Comparison of ENCODE assay signal across 16 mouse cellular contexts in the genomic region with DNA sequence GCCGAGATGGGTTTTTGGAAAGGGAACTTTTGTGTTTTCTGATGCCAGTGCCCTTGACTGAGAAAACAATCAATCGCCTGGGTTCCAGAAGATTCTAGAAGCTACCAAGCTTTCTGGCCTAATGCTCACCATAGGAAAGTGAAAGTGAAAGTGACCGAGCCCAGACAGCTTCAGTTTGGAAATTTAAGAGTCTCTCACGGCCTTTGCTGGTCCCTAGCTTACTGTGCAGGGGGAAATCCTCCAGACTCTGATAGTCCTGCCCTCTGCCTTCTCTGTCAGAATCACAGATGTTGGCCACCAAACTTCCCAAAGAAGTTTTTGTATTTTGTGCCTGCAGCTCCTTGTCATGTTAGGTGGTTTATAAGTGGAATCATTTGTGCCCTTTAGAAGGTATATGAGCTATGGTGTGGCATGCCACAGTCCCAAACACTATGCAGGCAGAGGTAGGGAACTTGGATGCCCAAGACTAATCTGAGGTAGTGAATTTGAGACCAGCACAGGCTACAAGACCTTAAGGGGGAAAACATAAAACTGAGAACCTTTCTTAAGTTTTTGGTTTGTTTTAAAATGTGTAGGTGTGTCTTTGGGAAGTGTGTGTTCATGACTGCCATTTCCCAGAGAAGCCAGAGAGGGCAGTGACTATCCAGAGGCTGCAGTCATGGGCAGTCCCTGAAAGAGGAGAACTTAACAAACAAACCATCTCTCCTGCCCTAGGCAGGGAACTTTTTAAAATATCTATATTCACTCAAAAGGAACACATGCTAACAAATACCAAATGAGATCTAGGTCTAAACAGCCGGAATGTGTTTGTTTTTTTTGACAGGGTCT. TPM values are rescaled to one million over a fixed set of nuclear protein-coding genes. Genes with fewer than 3 reads are reported as not detected.
DNase-seq lines count a peak whose midpoint lies in the region; ATAC-seq and TF ChIP-seq lines count a peak whose summit lies in the region.
"Had no signal": no experiment of that assay in that cellular context is flagged by ENCODE, and none has a peak within 500 bp of the region (broad histone marks: within the 10 kb centered on the region; RNA-seq: fewer than 3 reads in every experiment).

No protein-coding gene starts in this region.

- TF ChIP-seq POLR2A in bone marrow, adult 2 months (IDR thresholded peaks at IDR 0.05; ENCODE audit: borderline replicate concordance, control insufficient read depth, low read depth, low read length), result no peak

- H3K4me1 ChIP-seq in bone marrow, adult 2 months (ENCODE audit: control insufficient read depth, insufficient read depth, low read length), result no peaks in the 10 kb centered on the region
- H3K4me1 ChIP-seq: embryonic facial prominence, embryonic 15.5 days; intestine, embryonic 15.5 days had no signal

- no peak overlapping the region for H3K27ac ChIP-seq in layer of hippocampus, adult 2 months
- no peak overlapping the region for H3K27ac ChIP-seq in bone marrow, adult 2 months (ENCODE audit: control insufficient read depth, insufficient read depth, low read depth, low read length, poor library complexity)
- H3K27ac ChIP-seq: embryonic facial prominence, embryonic 15.5 days; intestine, embryonic 15.5 days; limb, embryonic 13.5 days; midbrain, embryonic 13.5 days had no signal

- DNase-seq in layer of hippocampus, adult 2 months (ENCODE audit: low spot score in 2 of 2), result no peak
- no peak for DNase-seq in layer of hippocampus, adult 11-12 months (ENCODE audit: low spot score)
- DNase-seq in CD4-positive helper T cell, adult 2 months (ENCODE audit: low read depth, low spot score), result peak; percentile 66
- DNase-seq in right cerebral cortex, postnatal 10 days (ENCODE audit: low spot score in 2 of 2), result no peak
- no peak for DNase-seq in frontal cortex, adult 2 months (ENCODE audit: extremely low spot score in 1 of 2, low spot score in 1 of 2)
- no peak for DNase-seq in cerebellum, postnatal 14 days
- DNase-seq: adrenal gland, postnatal 36 days; cerebellum, adult 9-10 months had no signal

- peak; percentile 72 for ATAC-seq in megakaryocyte progenitor cell, adult 5-6 weeks (replicated peaks; ENCODE audit: poor library complexity)
- ATAC-seq: intestine, embryonic 15.5 days; midbrain, embryonic 13.5 days had no signal

- WGBS in bone marrow, adult 2 months, result 52% methylated on average over 5 of the region's 5 CpGs

- TF ChIP-seq CTCF in layer of hippocampus, adult 2 months (conservative IDR thresholded peaks at IDR 0.05), result peak; percentile 23
- no peak for TF ChIP-seq CTCF in bone marrow, adult 2 months (IDR thresholded peaks at IDR 0.05; ENCODE audit: control insufficient read depth, insufficient read depth, low read length)

- no peak overlapping the region for H3K4me3 ChIP-seq in layer of hippocampus, adult 2 months
- peak overlapping the region; percentile 29 for H3K4me3 ChIP-seq in bone marrow, adult 2 months (replicated peaks; ENCODE audit: control insufficient read depth, low read depth, low read length)
- H3K4me3 ChIP-seq: embryonic facial prominence, embryonic 15.5 days; intestine, embryonic 15.5 days; limb, embryonic 13.5 days; midbrain, embryonic 13.5 days had no signal

RNA-seq across cellular contexts. Expression of gene Tuba3b, which starts 1.1 kb away (rescaled TPM):
- total RNA-seq in layer of hippocampus, adult 2 months (2021), result not detected
- not detected in 2 replicates for polyA plus RNA-seq in bone marrow, adult 2 months (2011; ENCODE audit: insufficient read depth, insufficient read length, low replicate concordance, missing spikeins)
- not detected in 2 replicates for total RNA-seq in megakaryocyte progenitor cell, adult 5-6 weeks (2015)
- total RNA-seq in megakaryocyte progenitor cell, adult 5-6 weeks (2017), result not detected in 2 replicates
- polyA plus RNA-seq in frontal cortex, adult 2 months (2012; rRNA removed), result not detected in 2 replicates
- total RNA-seq: adrenal gland, postnatal 36 days; G1E; layer of hippocampus, postnatal 14 days had no signal
- polyA plus RNA-seq: embryonic facial prominence, embryonic 15.5 days; G1E; intestine, embryonic 15.5 days; limb, embryonic 13.5 days; midbrain, embryonic 13.5 days had no signal

RNA-seq across cellular contexts. Expression of gene Lmntd1, which starts 2.5 kb away (rescaled TPM):
- 1 to 10 TPM; 2.0 to 2.3 TPM for total RNA-seq in layer of hippocampus, adult 2 months (2021)
- not detected in 2 replicates for polyA plus RNA-seq in bone marrow, adult 2 months (2011; ENCODE audit: insufficient read depth, insufficient read length, low replicate concordance, missing spikeins)
- not detected in 2 replicates for total RNA-seq in megakaryocyte progenitor cell, adult 5-6 weeks (2015)
- total RNA-seq in megakaryocyte progenitor cell, adult 5-6 weeks (2017), result not detected in 2 replicates
- polyA plus RNA-seq in frontal cortex, adult 2 months (2012; rRNA removed), result 1.7 and 2.1 TPM in 2 replicates
- polyA plus RNA-seq: G1E had no signal
